Mouse (Mus musculus) gastrocnemius, postnatal 14 days (tissue): Measurements from ENCODE around the gene Rapgef1. TPM values are rescaled to one million over a fixed set of nuclear protein-coding genes. Genes with fewer than 3 reads are reported as not detected.
"Not testable (repeated sequence)": the region's sequence is repeated elsewhere in the genome, so short reads cannot be mapped to it uniquely, and the experiment has no call there.

ENCODE experiments used
- DNase-seq: peaks from one replicate; pipeline ENCODE4 v3.0.0; 2021; ENCODE audit warnings: mixed read lengths
- intact Hi-C: fragments of 180-260 bp; cut with DNase I; formaldehyde crosslinking; loops from one replicate; pipeline ENCODE4 v1.15.1; 2025; ENCODE audit warnings: low total_unique reads
- total RNA-seq, 2 experiments: library from RNA; stranded (reverse); gene quantifications; 2 replicates each; pipeline ENCODE4 v1.2.3; 2021

Rapgef1 gene
- total RNA-seq, 2 experiments from 2014 or later = 75.7 to 81.9 TPM

- intact Hi-C loops = no loop called here
- DNase-seq = no peak
These were observed 2.1 kb downstream of the Rapgef1 start for GRCm38 (mm10) chr2:29621636-29622035.

GRCm38 (mm10) chr2:29622126-29623005, 2.8 kb downstream of the Rapgef1 start:
- DNase-seq = no peak
- intact Hi-C loops = no loop called here

GRCm38 (mm10) chr2:29623247-29624090, 3.9 kb downstream of the Rapgef1 start:
- no peak for DNase-seq
- intact Hi-C loops = no loop called here

GRCm38 (mm10) chr2:29624091-29624608, 4.6 kb downstream of the Rapgef1 start:
- intact Hi-C loops = no loop called here
- no peak for DNase-seq

GRCm38 (mm10) chr2:29624739-29625138, 5.2 kb downstream of the Rapgef1 start:
- intact Hi-C loops = no loop called here
- peak; percentile 84 for DNase-seq

- intact Hi-C loops = no loop called here
- DNase-seq = no peak
These were observed 6.2 kb downstream of the Rapgef1 start for GRCm38 (mm10) chr2:29625573-29626200.

- intact Hi-C loops = no loop called here
- DNase-seq = no peak
These were observed 7.8 kb downstream of the Rapgef1 start for GRCm38 (mm10) chr2:29627337-29627736.

GRCm38 (mm10) chr2:29628186-29628585, 8.7 kb downstream of the Rapgef1 start:
- DNase-seq = no peak
- intact Hi-C loops = no loop called here

- intact Hi-C loops = no loop called here
- DNase-seq = no peak
These were observed 9.3 kb downstream of the Rapgef1 start for GRCm38 (mm10) chr2:29628763-29629181.

GRCm38 (mm10) chr2:29629311-29629710, 9.8 kb downstream of the Rapgef1 start:
- intact Hi-C loops = no loop called here
- DNase-seq = no peak

GRCm38 (mm10) chr2:29630141-29630771, 10.7 kb downstream of the Rapgef1 start:
- intact Hi-C loops = no loop called here
- DNase-seq = no peak

GRCm38 (mm10) chr2:29631020-29631419, 11.5 kb downstream of the Rapgef1 start:
- DNase-seq = no peak
- intact Hi-C loops = no loop called here

GRCm38 (mm10) chr2:29631564-29632167, 12.1 kb downstream of the Rapgef1 start:
- DNase-seq, intact Hi-C loops: not testable (repeated sequence)

GRCm38 (mm10) chr2:29632168-29632662, 12.7 kb downstream of the Rapgef1 start:
- no peak for DNase-seq
- intact Hi-C loops = no loop called here

GRCm38 (mm10) chr2:29633101-29633554, 13.6 kb downstream of the Rapgef1 start:
- DNase-seq = peak; percentile 75
- intact Hi-C loops = no loop called here

GRCm38 (mm10) chr2:29633782-29634181, 14.3 kb downstream of the Rapgef1 start:
- intact Hi-C loops = no loop called here
- DNase-seq = no peak

- intact Hi-C loops = no loop called here
- no peak for DNase-seq
These were observed 15.0 kb downstream of the Rapgef1 start for GRCm38 (mm10) chr2:29634541-29634940.

GRCm38 (mm10) chr2:29635966-29636507, 16.5 kb downstream of the Rapgef1 start:
- DNase-seq = no peak
- intact Hi-C loops = no loop called here
